Mouse (Mus musculus) heart, embryonic 15.5 days (tissue): Measurements from ENCODE around the gene Gm10065. TPM values are rescaled to one million over a fixed set of nuclear protein-coding genes. Genes with fewer than 3 reads are reported as not detected.
"Not testable (repeated sequence)": the region's sequence is repeated elsewhere in the genome, so short reads cannot be mapped to it uniquely, and the experiment has no call there.

Experiments used
- ATAC-seq: fragments of 200-750 bp; cut with Nextera tagmentation; replicated peaks from 2 replicates; pipeline ENCODE4 v1.8.0; 2017; ENCODE audit warnings: low read depth, moderate TSS enrichment; ENCODE audit not compliant: insufficient number of reproducible peaks, insufficient read depth, low FRiP score
- H3K27ac ChIP-seq: fragments of 300-500 bp; sonication (generic); 2 replicates; pipeline ENCODE4 v1.5.1; 2015; ENCODE audit warnings: mild to moderate bottlenecking, inconsistent platforms
- H3K27me3 ChIP-seq: fragments of 300-500 bp; sonication (generic); 2 replicates; pipeline ENCODE4 v1.6.1; 2015; ENCODE audit warnings: inconsistent platforms
- H3K36me3 ChIP-seq: fragments of 300-500 bp; sonication (generic); 2 replicates; pipeline ENCODE4 v1.6.1; 2015; ENCODE audit warnings: mild to moderate bottlenecking, inconsistent platforms
- H3K4me1 ChIP-seq: fragments of 300-500 bp; sonication (generic); replicated peaks from 2 replicates; pipeline ENCODE4 v1.6.1; 2015; ENCODE audit warnings: inconsistent platforms
- H3K4me2 ChIP-seq: fragments of 300-500 bp; sonication (generic); 2 replicates; pipeline ENCODE4 v1.6.1; 2015; ENCODE audit warnings: inconsistent platforms, mild to moderate bottlenecking, moderate library complexity
- H3K4me3 ChIP-seq: fragments of 300-500 bp; sonication (generic); 2 replicates; pipeline ENCODE4 v1.5.1; 2015; ENCODE audit warnings: mild to moderate bottlenecking, inconsistent platforms
- H3K9ac ChIP-seq: fragments of 300-500 bp; sonication (generic); 2 replicates; pipeline ENCODE4 v1.6.1; 2015; ENCODE audit warnings: mild to moderate bottlenecking, inconsistent platforms
- H3K9me3 ChIP-seq: fragments of 300-500 bp; sonication (generic); replicated peaks from 2 replicates; pipeline ENCODE4 v1.6.1; 2016; ENCODE audit warnings: inconsistent platforms
- WGBS: fragments of 180-500 bp; shearing (Covaris S2); methylation state at CpG from one replicate; pipeline ENCODE4 v1.1.7; 2015; ENCODE audit warnings: mixed read lengths; 5-methylcytosine and 5-hydroxymethylcytosine counted together
- polyA plus RNA-seq: library from polyadenylated mRNA; unstranded; fragments of >200 nt; fragmentation: Nextera tagmentation; extraction: Ambion mirVana; gene quantifications from 2 replicates; pipeline ENCODE4 v1.2.1, GENCODE M21; 2015

Gene Gm10065
- not detected in 2 replicates for polyA plus RNA-seq

DNA sequence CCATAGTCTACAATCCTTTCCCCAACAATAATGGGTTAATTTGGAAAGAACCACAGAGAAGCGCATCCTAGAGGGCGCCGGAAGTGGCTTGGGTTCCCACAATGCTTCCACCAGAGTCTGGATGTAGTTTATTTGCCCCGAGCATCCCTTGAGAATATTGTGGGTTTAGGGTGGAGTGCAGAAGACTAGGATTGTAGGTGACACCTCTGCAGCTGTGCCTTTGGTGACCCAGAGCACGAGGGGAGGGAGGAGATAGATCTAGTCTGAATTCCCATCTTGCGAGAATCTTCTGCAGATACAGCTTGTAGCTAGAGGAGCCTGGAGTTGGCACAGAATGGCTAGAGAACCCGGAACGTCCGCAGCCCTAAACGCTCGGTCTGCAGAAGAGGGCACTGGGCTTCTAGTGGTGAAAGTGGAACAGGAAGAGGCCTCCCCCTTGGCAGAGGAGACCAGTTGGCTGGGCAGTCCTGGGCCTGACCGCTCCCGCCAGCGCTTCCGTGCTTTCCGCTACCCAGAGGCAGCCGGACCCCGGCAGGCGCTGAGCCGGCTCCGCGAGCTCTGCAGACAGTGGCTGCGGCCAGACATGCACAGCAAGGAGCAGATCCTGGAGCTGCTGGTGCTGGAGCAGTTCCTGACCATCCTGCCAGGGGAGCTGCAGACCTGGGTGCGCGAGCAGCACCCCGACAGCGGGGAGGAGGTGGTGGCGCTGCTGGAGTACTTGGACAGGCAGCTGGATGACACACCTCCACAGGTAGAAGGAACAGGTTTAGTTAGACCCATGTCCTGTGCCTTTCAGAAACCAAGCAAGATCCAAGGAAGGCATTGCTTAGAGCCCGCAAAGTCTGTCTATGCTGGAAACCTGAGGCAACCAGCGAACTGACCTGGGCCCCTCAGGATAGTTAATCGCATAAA lies at the start of gene Gm10065, which contains the start of gene Zkscan4:
TSS of gene Gm10065 (minus strand) at position 683 of the 912 bp plus-strand sequence.
TSS of gene Zkscan4 (plus strand) at position 149 of the 912 bp plus-strand sequence.
- not testable (repeated sequence) for H3K27me3 ChIP-seq, H3K36me3 ChIP-seq, H3K4me1 ChIP-seq, H3K9me3 ChIP-seq
- H3K4me3 ChIP-seq, result peak within 1 kb of the TSS; percentile 60
- H3K4me2 ChIP-seq, result peak within 1 kb of the TSS; percentile 71
- WGBS, result 3% methylated on average over 31 of the region's 31 CpGs
- ATAC-seq, result peak; percentile 83
- H3K27ac ChIP-seq, result peak within 1 kb of the TSS; percentile 79
- H3K9ac ChIP-seq, result peak within 1 kb of the TSS; percentile 64

DNA sequence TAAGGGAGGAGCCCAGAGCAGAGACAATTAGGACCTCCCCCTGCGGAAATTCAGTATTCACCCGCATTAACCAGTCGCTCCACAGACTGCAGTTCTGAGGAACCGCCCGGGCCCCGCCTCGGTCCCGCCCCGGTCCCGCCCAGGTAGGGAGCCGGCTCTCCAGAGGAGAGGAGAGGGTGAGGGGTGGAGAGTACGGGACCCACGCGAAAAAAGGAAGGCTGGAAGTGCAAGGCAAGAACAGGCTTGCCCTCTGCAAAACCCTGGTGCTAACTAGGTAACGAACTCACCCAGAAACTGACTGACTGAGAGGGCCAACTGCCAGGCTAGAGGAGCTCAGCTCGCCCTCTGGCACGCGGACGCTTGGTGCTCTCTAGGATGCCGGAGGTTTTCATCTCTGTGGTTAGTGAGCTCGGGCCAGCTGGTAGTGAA lies 27.0 kb upstream of the Gm10065 start:
- peak; percentile 98 for ATAC-seq
- no peaks in the 10 kb centered on the region for H3K36me3 ChIP-seq
- WGBS, result 0% methylated on average over 21 of the region's 21 CpGs
- H3K27me3 ChIP-seq, result no peaks in the 10 kb centered on the region
- no peaks in the 10 kb centered on the region for H3K9me3 ChIP-seq
- peak overlapping the region; percentile 73 for H3K9ac ChIP-seq
- peaks cover 4% of the 10 kb centered on the region; the same call in 1 of the 2 replicates for H3K4me1 ChIP-seq
- peak overlapping the region; percentile 71 for H3K4me3 ChIP-seq
- H3K4me2 ChIP-seq, result peak overlapping the region; percentile 68
- peak overlapping the region; percentile 84 for H3K27ac ChIP-seq

DNA sequence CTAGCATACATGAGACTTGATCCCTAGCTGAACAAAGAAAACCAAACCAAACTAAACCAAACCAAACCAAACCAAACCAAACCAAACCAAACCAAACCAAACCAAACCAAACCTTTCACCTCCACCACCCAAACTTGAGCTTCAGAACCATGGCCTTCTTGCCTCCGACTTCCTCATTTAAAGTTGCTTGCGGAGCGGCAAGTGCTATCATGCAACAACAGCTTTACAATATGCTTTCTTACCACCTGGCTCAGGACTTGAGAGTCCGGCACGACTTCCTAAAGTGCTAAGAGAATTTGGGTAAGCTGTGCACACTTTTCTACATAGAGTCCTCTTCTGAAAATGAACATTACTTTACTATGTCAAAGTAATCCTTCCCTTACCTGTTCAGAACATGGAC lies 23.1 kb upstream of the Gm10065 start:
- Histone ChIP-seq H3K9ac (no peak overlapping the region), H3K4me2 (no peak overlapping the region), H3K27me3 (no peaks in the 10 kb centered on the region), H3K9me3 (no peaks in the 10 kb centered on the region), H3K36me3 (no peaks in the 10 kb centered on the region), H3K27ac (no peak overlapping the region), H3K4me3 (no peak overlapping the region), H3K4me1 (peaks cover 4% of the 10 kb centered on the region; the same call in 1 of the 2 replicates)
- WGBS, result 80% methylated on average over 5 of the region's 5 CpGs
- ATAC-seq, result no peak

DNA sequence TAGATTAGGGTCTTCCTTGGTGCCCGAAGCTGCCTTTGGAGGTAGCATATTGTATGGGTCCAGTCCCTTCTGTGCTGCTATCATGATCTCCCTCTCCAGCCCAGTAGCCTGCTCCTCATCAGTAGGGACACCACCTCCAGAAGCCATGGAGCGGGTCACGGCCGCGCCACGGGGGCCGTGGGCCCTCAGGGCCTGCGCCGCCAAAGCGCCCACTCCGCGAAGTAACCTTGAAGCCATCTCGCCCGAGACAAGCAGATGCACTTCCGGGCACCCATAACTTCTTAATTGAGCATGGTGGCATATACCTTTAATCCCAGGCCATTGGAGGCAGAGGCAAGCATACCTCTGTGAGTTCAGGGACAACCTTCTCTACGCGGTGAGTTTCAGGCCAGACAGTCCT lies 21.9 kb upstream of the Gm10065 start, which contains the start of gene Gm11273:
TSS of gene Gm11273 (minus strand) at position 237 of the 400 bp plus-strand sequence.
- H3K4me2 ChIP-seq, H3K9me3 ChIP-seq, ATAC-seq, H3K4me1 ChIP-seq, H3K27ac ChIP-seq, H3K4me3 ChIP-seq, H3K9ac ChIP-seq, H3K36me3 ChIP-seq, H3K27me3 ChIP-seq: not testable (repeated sequence)
- 87% methylated on average over 17 of the region's 17 CpGs for WGBS

DNA sequence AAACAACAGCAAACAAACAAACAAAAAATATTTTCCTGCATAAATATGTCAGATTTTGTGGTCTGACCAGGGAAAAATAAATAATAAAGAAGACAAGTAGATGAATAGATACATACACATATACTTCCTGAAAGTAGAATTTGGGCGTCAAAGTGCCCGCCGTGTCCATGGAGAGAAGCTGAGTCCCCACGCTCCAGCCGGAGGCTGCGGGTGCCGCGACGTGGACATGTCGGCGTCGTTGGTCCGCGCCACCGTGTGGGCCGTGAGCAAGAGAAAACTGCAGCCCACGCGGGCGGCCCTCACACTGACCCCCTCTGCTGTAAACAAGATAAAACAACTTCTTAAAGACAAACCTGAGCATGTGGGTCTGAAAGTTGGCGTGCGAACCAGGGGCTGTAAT lies 15.8 kb upstream of the Gm10065 start, which contains the start of gene AK157302:
TSS of gene AK157302 (plus strand) at position 144 of the 400 bp plus-strand sequence.
- Histone ChIP-seq H3K9ac (no peak within 1 kb of the TSS), H3K4me3 (no peak within 1 kb of the TSS), H3K36me3 (no peaks in the 10 kb centered on the region), H3K9me3 (no peaks in the 10 kb centered on the region), H3K4me1 (no peaks in the 10 kb centered on the region), H3K27ac (no peak within 1 kb of the TSS), H3K27me3 (no peaks in the 10 kb centered on the region), H3K4me2 (no peak within 1 kb of the TSS)
- ATAC-seq, result no peak
- 90% methylated on average over 21 of the region's 21 CpGs for WGBS

DNA sequence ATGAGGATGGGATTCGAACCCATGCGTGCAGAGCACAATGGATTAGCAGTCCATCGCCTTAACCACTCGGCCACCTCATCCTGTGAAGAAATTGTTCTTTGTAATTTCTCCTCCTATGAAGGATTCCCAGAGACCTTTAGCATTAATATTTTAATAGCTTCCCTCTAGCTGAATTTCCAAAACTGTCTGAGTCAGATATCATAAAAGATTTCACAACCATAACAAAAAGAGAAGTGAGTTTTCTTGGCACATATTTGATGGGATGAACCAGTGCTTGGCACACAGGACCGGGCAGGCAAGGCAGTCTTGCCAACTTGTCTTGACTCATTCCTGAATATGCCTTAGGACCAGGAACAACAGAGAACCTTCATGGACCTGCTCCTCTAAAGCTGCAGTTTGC lies 13.6 kb upstream of the Gm10065 start:
- H3K36me3 ChIP-seq, result no peaks in the 10 kb centered on the region
- no peak overlapping the region for H3K4me3 ChIP-seq
- WGBS, result 90% methylated on average over 5 of the region's 5 CpGs

DNA sequence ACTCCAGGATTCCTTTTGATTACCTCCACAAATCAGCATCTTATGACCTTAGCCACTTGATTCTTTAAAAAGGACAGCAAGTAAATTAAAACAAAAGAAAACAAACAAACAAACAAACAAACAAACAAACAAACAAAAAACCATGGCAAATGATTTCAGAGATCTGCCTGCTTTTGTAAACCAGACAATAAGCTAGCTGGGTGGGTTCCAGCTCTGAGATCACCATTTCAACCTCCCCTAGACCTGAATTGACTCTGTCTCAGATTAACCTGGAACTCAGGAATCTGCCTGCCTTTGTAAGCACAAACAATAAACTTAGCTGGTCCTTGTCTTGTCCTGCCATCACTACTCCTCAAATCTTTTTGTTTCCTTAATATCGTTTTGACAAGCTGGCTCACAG lies 7.6 kb upstream of the Gm10065 start:
- Histone ChIP-seq H3K27ac (no peak overlapping the region), H3K36me3 (peaks cover 11% of the 10 kb centered on the region), H3K27me3 (no peaks in the 10 kb centered on the region), H3K4me2 (no peak overlapping the region), H3K9me3 (no peaks in the 10 kb centered on the region), H3K4me3 (no peak overlapping the region), H3K9ac (no peak overlapping the region), H3K4me1 (no peaks in the 10 kb centered on the region)
- no peak for ATAC-seq
- WGBS, result 84% methylated on average over 1 of the region's 1 CpGs

More for the DNA sequence above, 13.6 kb upstream of the Gm10065 start:
- no peaks in the 10 kb centered on the region for H3K27me3 ChIP-seq
- no peak overlapping the region for H3K4me2 ChIP-seq
- no peaks in the 10 kb centered on the region for H3K4me1 ChIP-seq
- no peak for ATAC-seq
- H3K9ac ChIP-seq, result no peak overlapping the region
- H3K9me3 ChIP-seq, result no peaks in the 10 kb centered on the region
- H3K27ac ChIP-seq, result no peak overlapping the region

DNA sequence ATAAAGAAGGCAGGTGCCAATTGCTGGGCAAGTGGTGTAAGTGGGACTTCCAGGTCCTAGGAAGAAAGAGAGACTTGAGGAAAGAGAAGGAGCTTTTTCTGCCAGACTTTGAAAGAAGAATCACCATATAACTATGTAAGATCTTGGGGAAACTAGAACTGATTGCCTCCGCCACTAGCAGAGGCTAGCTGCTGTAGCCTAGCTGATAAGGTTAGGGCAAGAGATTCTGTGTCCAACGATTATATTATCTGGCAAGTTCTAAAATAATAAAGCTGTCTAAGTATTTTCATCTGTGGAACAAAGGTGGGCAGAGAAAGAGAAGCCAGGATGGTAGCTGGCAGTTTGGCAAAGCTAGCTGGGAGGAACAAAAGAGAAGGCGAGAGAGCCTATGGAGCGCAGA lies 6.8 kb downstream of the Gm10065 start:
- no peak overlapping the region for H3K4me3 ChIP-seq

DNA sequence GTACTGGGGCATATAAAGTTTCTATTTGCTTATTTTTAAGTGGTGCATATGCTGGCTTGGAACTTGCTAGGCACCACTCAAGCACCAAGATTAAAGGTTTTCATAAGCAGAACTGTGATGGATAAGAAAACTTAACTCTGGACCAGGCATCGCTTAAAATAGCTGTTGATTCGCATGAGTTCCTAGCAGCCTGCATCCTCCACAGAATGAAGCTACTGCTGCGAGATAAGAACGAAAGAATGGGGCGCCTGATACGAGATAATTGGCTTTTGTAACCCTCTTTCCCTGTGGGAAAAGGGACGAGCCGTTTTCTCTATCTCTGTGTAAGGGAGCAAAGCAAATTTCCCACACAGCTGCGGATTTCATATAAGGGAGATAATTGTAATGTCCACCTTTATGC lies 10.1 kb downstream of the Gm10065 start:
- H3K9ac ChIP-seq, result no peak overlapping the region
- ATAC-seq, result no peak
- WGBS, result 17% methylated on average over 9 of the region's 9 CpGs
- peaks cover 7% of the 10 kb centered on the region for H3K4me1 ChIP-seq
- H3K27me3 ChIP-seq, result no peaks in the 10 kb centered on the region
- H3K9me3 ChIP-seq, result no peaks in the 10 kb centered on the region
- peak overlapping the region; percentile 71 for H3K4me3 ChIP-seq
- H3K27ac ChIP-seq, result no peak overlapping the region
- peak overlapping the region; percentile 95 for H3K4me2 ChIP-seq
- H3K36me3 ChIP-seq, result no peaks in the 10 kb centered on the region

More for the DNA sequence above, 6.8 kb downstream of the Gm10065 start:
- no peak for ATAC-seq
- no peaks in the 10 kb centered on the region for H3K36me3 ChIP-seq
- H3K27me3 ChIP-seq, result no peaks in the 10 kb centered on the region
- H3K4me1 ChIP-seq, result peaks cover 7% of the 10 kb centered on the region
- H3K27ac ChIP-seq, result no peak overlapping the region
- H3K9me3 ChIP-seq, result no peaks in the 10 kb centered on the region
- WGBS, result 28% methylated on average over 4 of the region's 4 CpGs
- H3K9ac ChIP-seq, result no peak overlapping the region
- no peak overlapping the region for H3K4me2 ChIP-seq

DNA sequence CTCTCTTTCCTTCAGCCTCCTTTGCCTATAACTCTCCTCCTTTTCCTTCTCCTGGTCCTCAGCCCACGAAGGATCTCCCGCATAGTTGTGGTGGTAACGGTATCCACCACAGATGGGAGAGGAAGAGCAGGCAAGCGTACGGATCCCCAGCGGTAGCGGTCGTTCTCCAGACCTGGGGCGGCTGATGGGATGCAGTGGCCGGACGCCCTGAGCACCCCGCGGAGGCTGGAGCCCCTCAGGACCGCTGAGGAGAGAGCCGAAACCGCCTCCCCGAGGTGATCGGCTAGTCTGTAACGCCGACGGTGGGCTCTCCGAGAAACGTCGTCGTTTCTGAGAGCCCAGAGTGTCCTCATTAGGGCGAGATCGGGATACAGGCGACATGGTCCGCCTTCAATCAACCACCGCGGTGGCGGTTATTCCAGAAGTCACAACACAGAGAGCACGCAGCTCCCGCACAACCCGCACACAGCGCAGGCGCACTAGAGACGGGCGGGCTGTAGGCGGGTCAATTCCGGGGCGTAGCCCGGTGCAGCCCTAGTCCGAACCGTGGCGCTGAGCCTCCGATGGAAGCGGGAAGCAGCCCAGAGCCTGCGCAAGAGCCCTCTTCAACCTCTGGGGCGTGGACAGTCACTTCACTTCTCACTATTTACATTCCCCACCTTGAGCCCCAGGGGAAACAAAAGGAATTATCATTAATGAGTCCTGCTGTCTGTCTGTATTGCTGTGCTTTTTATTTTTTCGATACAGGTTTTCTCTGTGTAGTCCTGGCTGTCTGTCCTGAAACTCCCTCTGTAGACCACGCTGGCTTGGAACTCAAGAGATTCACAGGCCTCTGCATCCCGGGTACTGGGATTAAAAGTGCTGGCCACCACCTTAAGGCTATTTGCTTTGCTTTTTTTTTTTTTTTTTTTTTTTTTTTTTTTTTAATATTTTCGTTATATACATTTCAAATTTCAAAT lies 10.9 kb downstream of the Gm10065 start, which contains the start of gene Nkapl:
TSS of gene Nkapl (minus strand) at position 449 of the 959 bp plus-strand sequence.
- H3K4me1 ChIP-seq, result peaks cover 7% of the 10 kb centered on the region
- under 1% methylated on average over 54 of the region's 54 CpGs for WGBS

DNA sequence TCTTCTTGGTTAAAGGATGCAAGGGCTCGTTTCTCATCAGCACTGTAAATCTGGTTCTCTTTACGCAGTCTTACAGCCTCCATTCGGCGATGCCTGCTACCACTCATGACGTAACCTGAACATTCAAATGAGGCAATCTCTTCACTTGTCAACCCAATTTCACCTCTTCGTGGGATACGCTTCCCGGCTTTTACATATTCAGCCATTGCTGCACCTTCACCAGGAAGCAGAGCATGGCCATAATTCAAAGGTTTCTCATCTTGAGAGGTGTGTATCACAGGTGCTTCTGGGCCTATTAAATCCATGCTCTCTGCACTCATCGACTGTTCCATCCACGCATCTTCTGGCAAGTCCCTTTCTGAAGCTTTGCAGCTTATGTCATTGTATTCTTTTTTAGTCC lies 11.9 kb downstream of the Gm10065 start:
- H3K4me3 ChIP-seq, result no peak overlapping the region
- H3K9me3 ChIP-seq, result no peaks in the 10 kb centered on the region
- no peak for ATAC-seq
- H3K27ac ChIP-seq, result no peak overlapping the region
- H3K4me1 ChIP-seq, result peaks cover 7% of the 10 kb centered on the region
- 86% methylated on average over 10 of the region's 10 CpGs for WGBS
- H3K4me2 ChIP-seq, result no peak overlapping the region; the same call in 1 of the 2 replicates
- no peaks in the 10 kb centered on the region for H3K36me3 ChIP-seq
- H3K27me3 ChIP-seq, result no peaks in the 10 kb centered on the region
- H3K9ac ChIP-seq, result no peak overlapping the region

More for the DNA sequence above, 10.9 kb downstream of the Gm10065 start, which contains the start of gene Nkapl:
- peak; percentile 98 for ATAC-seq
- Histone ChIP-seq H3K4me3 (peak within 1 kb of the TSS; percentile 71), H3K36me3 (no peaks in the 10 kb centered on the region), H3K9me3 (no peaks in the 10 kb centered on the region), H3K9ac (peak within 1 kb of the TSS; percentile 81), H3K27me3 (no peaks in the 10 kb centered on the region), H3K27ac (peak within 1 kb of the TSS; percentile 56), H3K4me2 (peak within 1 kb of the TSS; percentile 95)
